Mouse (Mus musculus) ES-Bruce4 (cell line): ENCODE data around the gene Prss36. TPM values are rescaled to one million over a fixed set of nuclear protein-coding genes. Genes with fewer than 3 reads are reported as not detected.
A peak's percentile ranks its signal among the peaks of the same experiment; 100 is the strongest.

Experiments
- H3K27ac ChIP-seq: 2 replicates; pipeline ENCODE4 v1.5.1; 2012; ENCODE audit warnings: low read length, inconsistent platforms; ENCODE audit not compliant: insufficient read depth
- H3K27me3 ChIP-seq: 2 replicates; pipeline ENCODE4 v1.6.1; 2012; ENCODE audit warnings: mild to moderate bottlenecking, low read length, inconsistent platforms; ENCODE audit not compliant: control insufficient read depth, poor library complexity, insufficient read depth, severe bottlenecking
- H3K36me3 ChIP-seq: 2 replicates; pipeline ENCODE4 v1.6.1; 2012; ENCODE audit warnings: inconsistent platforms, mild to moderate bottlenecking, low read length, moderate library complexity; ENCODE audit not compliant: control insufficient read depth, poor library complexity, insufficient read depth, severe bottlenecking
- H3K4me1 ChIP-seq: one replicate; pipeline ENCODE4 v1.8.1; 2011; ENCODE audit warnings: low read length; ENCODE audit not compliant: control insufficient read depth, insufficient read depth
- H3K4me3 ChIP-seq: 2 replicates; pipeline ENCODE4 v1.5.1; 2011; ENCODE audit warnings: low read depth, mild to moderate bottlenecking, low read length
- H3K9ac ChIP-seq: 2 replicates; pipeline ENCODE4 v1.6.1; 2012; ENCODE audit warnings: low read depth, mild to moderate bottlenecking, inconsistent platforms; ENCODE audit not compliant: poor library complexity, severe bottlenecking
- H3K9me3 ChIP-seq: replicated peaks from 2 replicates; pipeline ENCODE4 v1.6.1; 2012; ENCODE audit warnings: mild to moderate bottlenecking, low read length, inconsistent platforms; ENCODE audit not compliant: control insufficient read depth, poor library complexity, insufficient read depth, severe bottlenecking
- CTCF ChIP-seq: IDR thresholded peaks from one replicate; pipeline ENCODE4 v1.8.1; 2011; ENCODE audit warnings: low read depth, low read length
- EP300 ChIP-seq: IDR thresholded peaks from 2 replicates; pipeline ENCODE4 v1.6.1; 2011; ENCODE audit warnings: low read depth, low read length; ENCODE audit not compliant: insufficient read depth
- POLR2A ChIP-seq: IDR thresholded peaks from one replicate; pipeline ENCODE4 v1.8.1; 2011; ENCODE audit warnings: low read length; ENCODE audit not compliant: insufficient read depth
- polyA plus RNA-seq: library from polyadenylated mRNA; stranded (reverse); fragments of >200 nt; gene quantifications from 2 replicates; pipeline ENCODE4 v1.2.4, GENCODE M21; 2011; ENCODE audit warnings: low read depth; ENCODE audit not compliant: missing spikeins, insufficient read depth, insufficient read length

The Prss36 gene
- polyA plus RNA-seq, 1 experiment = 21.2 TPM

- Histone ChIP-seq H3K27ac (no peak overlapping the region), H3K9ac (peak overlapping the region; percentile 85), H3K9me3 (no peaks in the 10 kb centered on the region), H3K36me3 (no peaks in the 10 kb centered on the region), H3K4me3 (peak overlapping the region; percentile 81), H3K4me1 (peaks cover 2% of the 10 kb centered on the region), H3K27me3 (no peaks in the 10 kb centered on the region)
- no peak for TF ChIP-seq CTCF
- no peak for TF ChIP-seq POLR2A
- no peak for TF ChIP-seq EP300
Observed at GRCm38 (mm10) chr7:127935748-127936159, 10.8 kb downstream of the Prss36 start.

GRCm38 (mm10) chr7:127935028-127935722 is 11.3 kb downstream of the Prss36 start:
- peaks cover 6% of the 10 kb centered on the region for H3K4me1 ChIP-seq
- TF ChIP-seq CTCF = peak; percentile 90
- TF ChIP-seq EP300 = 0 out of 2 replicates have a peak, but pooled peaks have one; percentile 62
- TF ChIP-seq POLR2A = peak; percentile 92
- no peaks in the 10 kb centered on the region for H3K27me3 ChIP-seq
- H3K36me3 ChIP-seq = no peaks in the 10 kb centered on the region
- peak overlapping the region; percentile 85 for H3K9ac ChIP-seq
- 0 out of 2 replicates have a peak overlapping the region, but pooled peaks have one; percentile 2 for H3K27ac ChIP-seq
- no peaks in the 10 kb centered on the region for H3K9me3 ChIP-seq
- H3K4me3 ChIP-seq = peak overlapping the region; percentile 81

- Histone ChIP-seq H3K4me1 (peaks cover 6% of the 10 kb centered on the region), H3K9ac (peak overlapping the region; percentile 69), H3K27ac (peak overlapping the region; percentile 99), H3K36me3 (no peaks in the 10 kb centered on the region), H3K4me3 (peak overlapping the region; percentile 65), H3K27me3 (no peaks in the 10 kb centered on the region), H3K9me3 (no peaks in the 10 kb centered on the region)
- no peak for TF ChIP-seq POLR2A
- TF ChIP-seq CTCF = no peak
- TF ChIP-seq EP300 = no peak
Observed at GRCm38 (mm10) chr7:127934075-127934474, 12.4 kb downstream of the Prss36 start.

GRCm38 (mm10) chr7:127932273-127933031 is 14.1 kb downstream of the Prss36 start:
- Histone ChIP-seq H3K9ac (peak overlapping the region; percentile 69), H3K4me3 (peak overlapping the region; percentile 22), H3K36me3 (no peaks in the 10 kb centered on the region), H3K27ac (peak overlapping the region; percentile 99), H3K4me1 (peaks cover 6% of the 10 kb centered on the region), H3K9me3 (no peaks in the 10 kb centered on the region), H3K27me3 (no peaks in the 10 kb centered on the region)
- TF ChIP-seq CTCF (peak; percentile 56), POLR2A (peak; percentile 9), EP300 (peak; percentile 84)

- TF ChIP-seq POLR2A (no peak), EP300 (peak; percentile 84)
- Histone ChIP-seq H3K9ac (peak overlapping the region; percentile 46), H3K36me3 (no peaks in the 10 kb centered on the region), H3K9me3 (no peaks in the 10 kb centered on the region), H3K27ac (peak overlapping the region; percentile 99), H3K4me1 (peaks cover 7% of the 10 kb centered on the region), H3K27me3 (no peaks in the 10 kb centered on the region), H3K4me3 (peak overlapping the region; percentile 4)
Observed at GRCm38 (mm10) chr7:127931351-127932135, 15.0 kb downstream of the Prss36 start.

- Histone ChIP-seq H3K27me3 (no peaks in the 10 kb centered on the region), H3K9ac (no peak overlapping the region), H3K4me1 (peaks cover 7% of the 10 kb centered on the region), H3K9me3 (no peaks in the 10 kb centered on the region), H3K27ac (peak overlapping the region; percentile 7; the same call in 1 of the 2 replicates), H3K36me3 (peaks cover 6% of the 10 kb centered on the region), H3K4me3 (no peak overlapping the region; the same call in 1 of the 2 replicates)
- no peak for TF ChIP-seq POLR2A
- TF ChIP-seq CTCF = no peak
- TF ChIP-seq EP300 = no peak
Observed at GRCm38 (mm10) chr7:127930636-127931035, 15.9 kb downstream of the Prss36 start.
